7 mouse cellular contexts compared by ENCODE assay signal in genomic region chr7:127041851-127042672, GRCm38 (mm10). TPM values are rescaled to one million over a fixed set of nuclear protein-coding genes. Genes with fewer than 3 reads are reported as not detected.
DNase-seq lines count a peak whose midpoint lies in the region; ATAC-seq lines count a peak whose summit lies in the region.

Kif22 (minus strand) TSS chr7:127042471.

- peak within 1 kb of the TSS; percentile 58 for H3K27ac ChIP-seq in intestine, embryonic 14.5 days (ENCODE audit: low read depth)
- peak within 1 kb of the TSS; percentile 94 for H3K27ac ChIP-seq in limb, embryonic 10.5 days
- H3K27ac ChIP-seq in midbrain, embryonic 12.5 days (replicated peaks): peak within 1 kb of the TSS; percentile 70

- peak; percentile 88 for ATAC-seq in intestine, embryonic 14.5 days (replicated peaks; ENCODE audit: low FRiP score, low TSS enrichment, low read depth)
- peak; percentile 74 for ATAC-seq in midbrain, embryonic 12.5 days (ENCODE audit: low FRiP score, low read depth)

- no peaks in the 10 kb centered on the region for H3K9me3 ChIP-seq in intestine, embryonic 14.5 days (ENCODE audit: control insufficient read depth, low read length)
- H3K9me3 ChIP-seq in limb, embryonic 10.5 days (replicated peaks): no peaks in the 10 kb centered on the region
- H3K9me3 ChIP-seq in midbrain, embryonic 12.5 days: no peaks in the 10 kb centered on the region

- H3K9ac ChIP-seq in intestine, embryonic 14.5 days (ENCODE audit: low read length): peak within 1 kb of the TSS; percentile 78
- H3K9ac ChIP-seq in midbrain, embryonic 12.5 days (replicated peaks): peak within 1 kb of the TSS; percentile 86

- peak within 1 kb of the TSS; percentile 89 for H3K4me3 ChIP-seq in intestine, embryonic 14.5 days (ENCODE audit: low read depth, low read length)
- H3K4me3 ChIP-seq in limb, embryonic 10.5 days: peak within 1 kb of the TSS; percentile 97
- peak within 1 kb of the TSS; percentile 91 for H3K4me3 ChIP-seq in midbrain, embryonic 12.5 days

- H3K36me3 ChIP-seq in intestine, embryonic 14.5 days (ENCODE audit: control insufficient read depth, insufficient read depth, low read length): peaks cover 9% of the 10 kb centered on the region; the same call in 1 of the 2 replicates
- H3K36me3 ChIP-seq in limb, embryonic 10.5 days: peaks cover 36% of the 10 kb centered on the region
- H3K36me3 ChIP-seq in midbrain, embryonic 12.5 days: peaks cover 16% of the 10 kb centered on the region

- DNase-seq in adrenal gland, adult 8-10 months: peak; percentile 83
- DNase-seq in embryo, embryonic 11 days: peak; percentile 95
- DNase-seq in gastrocnemius, postnatal 25 days: peak; percentile 84
- DNase-seq in intestine, embryonic 14.5 days (ENCODE audit: low spot score): peak; percentile 92
- DNase-seq in limb, embryonic 10.5 days (ENCODE audit: low spot score): peak; percentile 89
- peak; percentile 78 for DNase-seq in skeletal muscle tissue, adult 2 months (ENCODE audit: low read depth, low spot score)

- peaks cover 13% of the 10 kb centered on the region for H3K4me1 ChIP-seq in intestine, embryonic 14.5 days (replicated peaks; ENCODE audit: control insufficient read depth, insufficient read depth, low read length)
- H3K4me1 ChIP-seq in limb, embryonic 10.5 days: peaks cover 20% of the 10 kb centered on the region
- H3K4me1 ChIP-seq in midbrain, embryonic 12.5 days: peaks cover 20% of the 10 kb centered on the region

- no peaks in the 10 kb centered on the region for H3K27me3 ChIP-seq in intestine, embryonic 14.5 days (replicated peaks; ENCODE audit: control insufficient read depth, insufficient read depth, low read length)
- no peaks in the 10 kb centered on the region for H3K27me3 ChIP-seq in limb, embryonic 10.5 days (ENCODE audit: low read depth, poor library complexity, severe bottlenecking)
- no peaks in the 10 kb centered on the region for H3K27me3 ChIP-seq in midbrain, embryonic 12.5 days

- peak within 1 kb of the TSS; percentile 64 for H3K4me2 ChIP-seq in intestine, embryonic 14.5 days (ENCODE audit: low read length)
- peak within 1 kb of the TSS; percentile 92 for H3K4me2 ChIP-seq in midbrain, embryonic 12.5 days (replicated peaks)

- under 1% methylated on average over 53 of the region's 53 CpGs for WGBS in intestine, embryonic 14.5 days
- under 1% methylated on average over 53 of the region's 53 CpGs for WGBS in limb, embryonic 10.5 days
- under 1% methylated on average over 53 of the region's 53 CpGs for WGBS in midbrain, embryonic 12.5 days

RNA-seq across cellular contexts. Expression of gene Kif22, which starts in this region (rescaled TPM):
- total RNA-seq in adrenal gland, adult 8-10 months (2022): 1 to 10 TPM; 1.5 to 3.6 (median 1.8) TPM
- total RNA-seq in gastrocnemius, postnatal 25 days (2021): 1 to 10 TPM; 1.8 to 2.3 TPM
- polyA plus RNA-seq in intestine, embryonic 14.5 days (2014; fragmentation: Nextera tagmentation; extraction: Ambion mirVana): 115 and 129 TPM in 2 replicates
- 215 and 219 TPM in 2 replicates for polyA plus RNA-seq in limb, embryonic 10.5 days (2016; fragmentation: Nextera tagmentation; extraction: Ambion mirVana)
- polyA plus RNA-seq in midbrain, embryonic 12.5 days (2016; fragmentation: Nextera tagmentation; extraction: Ambion mirVana): 129 and 136 TPM in 2 replicates

Comparison
In these comparisons a context has a peak if more than half of its experiments do, and no peak if none do; other contexts are left out.
1. Peak in every context shown above with its lines: DNase-seq, ATAC-seq, H3K4me3 ChIP-seq and H3K27ac ChIP-seq.